Mouse (Mus musculus): ENCODE results near the gene Carm1. TPM values are rescaled to one million over a fixed set of nuclear protein-coding genes. Genes with fewer than 3 reads are reported as not detected.

Carm1 gene
- polyA plus RNA-seq, 1 experiment: not detected

- H3K4me3 ChIP-seq (ENCODE audit: insufficient read depth, low read depth, low read length): no peak overlapping the region
- H3K27ac ChIP-seq (ENCODE audit: insufficient read depth, low read depth, low read length): no peak overlapping the region
- no peak for TF ChIP-seq POLR2A (IDR thresholded peaks at IDR 0.05; ENCODE audit: insufficient read depth, low read depth, low read length)
- no peak for TF ChIP-seq CTCF (IDR thresholded peaks at IDR 0.05; ENCODE audit: insufficient read depth, low read depth, low read length)
- WGBS: 92% methylated on average over 3 of the region's 3 CpGs
- no peaks in the 10 kb centered on the region; the same call in 1 of the 2 replicates for H3K4me1 ChIP-seq (ENCODE audit: control insufficient read depth, insufficient read depth, low read length)
These were observed 12.5 kb downstream of the Carm1 start for GRCm38 (mm10) chr9:21559151-21559550.

- no peak overlapping the region for H3K4me3 ChIP-seq (ENCODE audit: insufficient read depth, low read depth, low read length)
- peaks cover 3% of the 10 kb centered on the region for H3K4me1 ChIP-seq (ENCODE audit: control insufficient read depth, insufficient read depth, low read length)
- no peak overlapping the region for H3K27ac ChIP-seq (ENCODE audit: insufficient read depth, low read depth, low read length)
- no peak for TF ChIP-seq CTCF (IDR thresholded peaks at IDR 0.05; ENCODE audit: insufficient read depth, low read depth, low read length)
- TF ChIP-seq POLR2A (IDR thresholded peaks at IDR 0.05; ENCODE audit: insufficient read depth, low read depth, low read length): no peak
- 79% methylated on average over 1 of the region's 1 CpGs for whole genome bisulfite sequencing
These were observed 17.7 kb downstream of the Carm1 start for GRCm38 (mm10) chr9:21564420-21564819.

GRCm38 (mm10) chr9:21565004-21565586, 18.4 kb downstream of the Carm1 start:
- WGBS: 79% methylated on average over 4 of the region's 4 CpGs
- TF ChIP-seq POLR2A (IDR thresholded peaks at IDR 0.05; ENCODE audit: insufficient read depth, low read depth, low read length) (no peak), CTCF (IDR thresholded peaks at IDR 0.05; ENCODE audit: insufficient read depth, low read depth, low read length) (no peak)
- no peak overlapping the region for H3K27ac ChIP-seq (ENCODE audit: insufficient read depth, low read depth, low read length)
- no peak overlapping the region for H3K4me3 ChIP-seq (ENCODE audit: insufficient read depth, low read depth, low read length)
- H3K4me1 ChIP-seq (ENCODE audit: control insufficient read depth, insufficient read depth, low read length): peaks cover 3% of the 10 kb centered on the region

- WGBS: 75% methylated on average over 1 of the region's 1 CpGs
- no peak overlapping the region for H3K27ac ChIP-seq (ENCODE audit: insufficient read depth, low read depth, low read length)
- no peak for TF ChIP-seq POLR2A (IDR thresholded peaks at IDR 0.05; ENCODE audit: insufficient read depth, low read depth, low read length)
- TF ChIP-seq CTCF (IDR thresholded peaks at IDR 0.05; ENCODE audit: insufficient read depth, low read depth, low read length): no peak
- peaks cover 3% of the 10 kb centered on the region for H3K4me1 ChIP-seq (ENCODE audit: control insufficient read depth, insufficient read depth, low read length)
- no peak overlapping the region for H3K4me3 ChIP-seq (ENCODE audit: insufficient read depth, low read depth, low read length)
These were observed 19.8 kb downstream of the Carm1 start for GRCm38 (mm10) chr9:21566538-21566937.

GRCm38 (mm10) chr9:21567051-21567450, 20.4 kb downstream of the Carm1 start:
- H3K4me1 ChIP-seq (ENCODE audit: control insufficient read depth, insufficient read depth, low read length): peaks cover 3% of the 10 kb centered on the region
- TF ChIP-seq CTCF (IDR thresholded peaks at IDR 0.05; ENCODE audit: insufficient read depth, low read depth, low read length): no peak
- TF ChIP-seq POLR2A (IDR thresholded peaks at IDR 0.05; ENCODE audit: insufficient read depth, low read depth, low read length): no peak
- no peak overlapping the region for H3K4me3 ChIP-seq (ENCODE audit: insufficient read depth, low read depth, low read length)
- 75% methylated on average over 2 of the region's 2 CpGs for WGBS
- no peak overlapping the region for H3K27ac ChIP-seq (ENCODE audit: insufficient read depth, low read depth, low read length)

GRCm38 (mm10) chr9:21568657-21569255, 22.1 kb downstream of the Carm1 start:
- H3K4me1 ChIP-seq (ENCODE audit: control insufficient read depth, insufficient read depth, low read length): peaks cover 3% of the 10 kb centered on the region
- H3K27ac ChIP-seq (ENCODE audit: insufficient read depth, low read depth, low read length): no peak overlapping the region
- H3K4me3 ChIP-seq (ENCODE audit: insufficient read depth, low read depth, low read length): no peak overlapping the region
- TF ChIP-seq CTCF (IDR thresholded peaks at IDR 0.05; ENCODE audit: insufficient read depth, low read depth, low read length): no peak
- TF ChIP-seq POLR2A (IDR thresholded peaks at IDR 0.05; ENCODE audit: insufficient read depth, low read depth, low read length): no peak
- WGBS: 85% methylated on average over 8 of the region's 8 CpGs

- no peak overlapping the region for H3K4me3 ChIP-seq (ENCODE audit: insufficient read depth, low read depth, low read length)
- WGBS: 94% methylated on average over 8 of the region's 8 CpGs
- H3K27ac ChIP-seq (ENCODE audit: insufficient read depth, low read depth, low read length): no peak overlapping the region
- TF ChIP-seq POLR2A (IDR thresholded peaks at IDR 0.05; ENCODE audit: insufficient read depth, low read depth, low read length) (no peak), CTCF (IDR thresholded peaks at IDR 0.05; ENCODE audit: insufficient read depth, low read depth, low read length) (no peak)
- H3K4me1 ChIP-seq (ENCODE audit: control insufficient read depth, insufficient read depth, low read length): no peaks in the 10 kb centered on the region
These were observed 27.5 kb downstream of the Carm1 start for GRCm38 (mm10) chr9:21574012-21574801.

GRCm38 (mm10) chr9:21575253-21575652, 28.6 kb downstream of the Carm1 start:
- Histone ChIP-seq H3K27ac (ENCODE audit: insufficient read depth, low read depth, low read length) (no peak overlapping the region), H3K4me3 (ENCODE audit: insufficient read depth, low read depth, low read length) (no peak overlapping the region), H3K4me1 (ENCODE audit: control insufficient read depth, insufficient read depth, low read length) (no peaks in the 10 kb centered on the region)
- WGBS: 96% methylated on average over 10 of the region's 10 CpGs
- TF ChIP-seq POLR2A (IDR thresholded peaks at IDR 0.05; ENCODE audit: insufficient read depth, low read depth, low read length) (no peak), CTCF (IDR thresholded peaks at IDR 0.05; ENCODE audit: insufficient read depth, low read depth, low read length) (no peak)

- no peak for TF ChIP-seq POLR2A (IDR thresholded peaks at IDR 0.05; ENCODE audit: insufficient read depth, low read depth, low read length)
- TF ChIP-seq CTCF (IDR thresholded peaks at IDR 0.05; ENCODE audit: insufficient read depth, low read depth, low read length): no peak
- H3K27ac ChIP-seq (ENCODE audit: insufficient read depth, low read depth, low read length): no peak overlapping the region
- WGBS: 92% methylated on average over 1 of the region's 1 CpGs
- no peaks in the 10 kb centered on the region for H3K4me1 ChIP-seq (ENCODE audit: control insufficient read depth, insufficient read depth, low read length)
- no peak overlapping the region for H3K4me3 ChIP-seq (ENCODE audit: insufficient read depth, low read depth, low read length)
These were observed 29.6 kb downstream of the Carm1 start for GRCm38 (mm10) chr9:21576286-21576685.
